Mouse (Mus musculus): Measurements from ENCODE around the gene Gm42674. TPM values are rescaled to one million over a fixed set of nuclear protein-coding genes. Genes with fewer than 3 reads are reported as not detected.

The Gm42674 gene
- polyA plus RNA-seq, 1 experiment = not detected

DNA sequence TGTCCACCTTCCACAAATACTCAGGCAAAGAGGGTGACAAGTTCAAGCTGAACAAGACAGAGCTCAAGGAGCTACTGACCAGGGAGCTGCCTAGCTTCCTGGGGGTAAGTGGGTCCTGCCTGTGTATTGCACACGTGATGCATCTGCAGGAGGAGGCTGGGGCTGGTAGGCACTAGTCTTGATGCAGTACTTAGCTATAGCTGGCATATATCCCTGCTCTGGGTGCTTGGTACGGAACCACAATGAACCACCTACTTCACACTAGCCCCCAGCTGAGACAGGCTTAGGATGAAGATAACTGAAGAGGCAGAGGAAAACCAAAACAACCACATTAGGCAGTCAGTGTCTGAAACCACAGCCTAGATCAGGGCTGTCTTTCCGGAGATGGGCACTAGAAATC, 3.3 kb downstream of the Gm42674 start:
- Histone ChIP-seq H3K27me3 (ENCODE audit: control insufficient read depth, insufficient read depth, low read length) (no peaks in the 10 kb centered on the region), H3K4me3 (ENCODE audit: low read depth, low read length) (no peak overlapping the region), H3K36me3 (ENCODE audit: control insufficient read depth, insufficient read depth, low read length) (no peaks in the 10 kb centered on the region), H3K4me1 (ENCODE audit: control insufficient read depth, insufficient read depth, insufficient read length, low read length) (peaks cover 6% of the 10 kb centered on the region; the same call in 1 of the 2 replicates), H3K27ac (ENCODE audit: insufficient read depth, low read depth, low read length) (no peak overlapping the region)
- 78% methylated on average over 3 of the region's 3 CpGs for WGBS
- TF ChIP-seq POLR2A (IDR thresholded peaks at IDR 0.05; ENCODE audit: low read depth, low read length) = no peak
- TF ChIP-seq CTCF (IDR thresholded peaks at IDR 0.05; ENCODE audit: extremely low read depth, insufficient read length, insufficient replicate concordance, low read depth, low read length) = no peak

GRCm38 (mm10) chr3:90605736-90606135, 4.0 kb downstream of the Gm42674 start:
- H3K27me3 ChIP-seq (ENCODE audit: control insufficient read depth, insufficient read depth, low read length) = no peaks in the 10 kb centered on the region
- TF ChIP-seq CTCF (IDR thresholded peaks at IDR 0.05; ENCODE audit: extremely low read depth, insufficient read length, insufficient replicate concordance, low read depth, low read length) (no peak), POLR2A (IDR thresholded peaks at IDR 0.05; ENCODE audit: low read depth, low read length) (no peak)
- peaks cover 6% of the 10 kb centered on the region; the same call in 1 of the 2 replicates for H3K4me1 ChIP-seq (ENCODE audit: control insufficient read depth, insufficient read depth, insufficient read length, low read length)
- 94% methylated on average over 2 of the region's 2 CpGs for WGBS
- no peak overlapping the region for H3K27ac ChIP-seq (ENCODE audit: insufficient read depth, low read depth, low read length)
- no peaks in the 10 kb centered on the region for H3K36me3 ChIP-seq (ENCODE audit: control insufficient read depth, insufficient read depth, low read length)
- no peak overlapping the region for H3K4me3 ChIP-seq (ENCODE audit: low read depth, low read length)

GRCm38 (mm10) chr3:90606185-90606584, 4.5 kb downstream of the Gm42674 start:
- no peaks in the 10 kb centered on the region for H3K36me3 ChIP-seq (ENCODE audit: control insufficient read depth, insufficient read depth, low read length)
- no peak for TF ChIP-seq CTCF (IDR thresholded peaks at IDR 0.05; ENCODE audit: extremely low read depth, insufficient read length, insufficient replicate concordance, low read depth, low read length)
- no peak for TF ChIP-seq POLR2A (IDR thresholded peaks at IDR 0.05; ENCODE audit: low read depth, low read length)
- H3K4me1 ChIP-seq (ENCODE audit: control insufficient read depth, insufficient read depth, insufficient read length, low read length) = peaks cover 6% of the 10 kb centered on the region; the same call in 1 of the 2 replicates
- no peaks in the 10 kb centered on the region for H3K27me3 ChIP-seq (ENCODE audit: control insufficient read depth, insufficient read depth, low read length)
- H3K4me3 ChIP-seq (ENCODE audit: low read depth, low read length) = no peak overlapping the region
- WGBS = 89% methylated on average over 6 of the region's 6 CpGs
- no peak overlapping the region for H3K27ac ChIP-seq (ENCODE audit: insufficient read depth, low read depth, low read length)

DNA sequence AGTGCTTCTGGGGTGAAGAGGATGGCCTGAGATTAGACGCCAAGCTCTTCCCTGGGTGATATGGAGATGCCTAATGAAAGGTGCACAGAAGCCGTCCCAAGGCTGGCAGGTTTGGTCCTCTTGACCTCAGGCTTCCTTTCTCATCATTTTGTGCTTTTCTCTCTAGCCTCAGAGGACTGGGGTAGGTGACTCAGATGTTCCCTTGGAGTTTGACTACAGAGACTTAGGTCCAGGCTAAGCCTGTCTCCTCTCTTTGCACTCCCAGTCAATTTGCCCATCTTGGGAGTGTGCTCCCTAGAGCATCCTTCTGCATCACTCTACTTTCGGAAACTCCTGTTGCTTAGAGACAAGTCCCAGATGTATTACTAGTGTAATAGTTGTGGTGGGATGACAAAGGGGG, 5.7 kb downstream of the Gm42674 start:
- TF ChIP-seq CTCF (IDR thresholded peaks at IDR 0.05; ENCODE audit: extremely low read depth, insufficient read length, insufficient replicate concordance, low read depth, low read length) (no peak), POLR2A (IDR thresholded peaks at IDR 0.05; ENCODE audit: low read depth, low read length) (no peak)
- H3K4me1 ChIP-seq (ENCODE audit: control insufficient read depth, insufficient read depth, insufficient read length, low read length) = peaks cover 6% of the 10 kb centered on the region
- no peaks in the 10 kb centered on the region for H3K27me3 ChIP-seq (ENCODE audit: control insufficient read depth, insufficient read depth, low read length)
- H3K27ac ChIP-seq (ENCODE audit: insufficient read depth, low read depth, low read length) = no peak overlapping the region
- 91% methylated on average over 3 of the region's 3 CpGs for WGBS
- no peak overlapping the region for H3K4me3 ChIP-seq (ENCODE audit: low read depth, low read length)
- no peaks in the 10 kb centered on the region for H3K36me3 ChIP-seq (ENCODE audit: control insufficient read depth, insufficient read depth, low read length)

DNA sequence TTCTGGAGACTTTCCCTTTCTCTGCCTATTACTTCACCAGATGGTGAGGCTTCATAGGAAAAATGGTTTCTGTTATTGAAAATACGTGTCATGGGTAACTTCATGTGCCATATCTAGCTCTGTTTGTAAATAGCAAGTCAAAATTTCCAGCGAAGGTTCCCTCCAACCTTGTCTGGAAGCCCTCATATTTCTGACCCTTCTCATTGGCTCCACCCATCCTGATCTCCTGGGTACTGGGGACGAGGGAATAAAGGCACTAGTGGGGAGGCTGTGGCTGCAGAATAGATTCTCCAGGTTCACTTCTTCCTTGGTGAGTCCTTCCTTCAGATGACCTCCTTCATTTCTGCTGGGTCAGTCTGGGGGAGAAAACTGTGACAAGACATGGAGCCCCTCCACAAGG, 6.5 kb downstream of the Gm42674 start, which contains the start of gene S100a5:
Gene S100a5, plus strand, starts transcription at position 301 of the 400 bp plus-strand sequence.
- WGBS = 77% methylated on average over 3 of the region's 3 CpGs

DNA sequence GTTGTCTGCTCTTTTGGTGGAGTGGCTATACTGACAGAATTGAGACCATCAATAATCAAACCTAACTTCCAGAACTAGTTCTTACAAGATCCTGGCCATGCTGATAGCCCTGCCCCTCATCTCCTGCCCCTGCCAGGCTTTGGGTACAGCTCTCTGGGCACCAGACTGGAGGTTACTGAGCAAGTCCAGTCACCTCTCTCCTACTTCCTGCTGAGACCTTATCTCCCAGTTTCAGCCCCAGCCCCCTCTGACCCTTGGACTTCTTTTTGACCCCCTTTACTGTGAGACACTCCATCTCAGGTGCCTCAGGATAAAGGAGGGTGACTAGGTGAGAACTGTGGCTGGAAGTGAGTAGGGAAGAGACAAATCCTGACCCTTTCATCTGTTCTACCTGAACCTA, 7.4 kb downstream of the Gm42674 start:
- Histone ChIP-seq H3K4me3 (ENCODE audit: low read depth, low read length) (no peak overlapping the region), H3K27ac (ENCODE audit: insufficient read depth, low read depth, low read length) (no peak overlapping the region)

More for the DNA sequence above, 6.5 kb downstream of the Gm42674 start, which contains the start of gene S100a5:
- Histone ChIP-seq H3K27me3 (ENCODE audit: control insufficient read depth, insufficient read depth, low read length) (no peaks in the 10 kb centered on the region), H3K4me1 (ENCODE audit: control insufficient read depth, insufficient read depth, insufficient read length, low read length) (peaks cover 11% of the 10 kb centered on the region), H3K36me3 (ENCODE audit: control insufficient read depth, insufficient read depth, low read length) (no peaks in the 10 kb centered on the region), H3K27ac (ENCODE audit: insufficient read depth, low read depth, low read length) (no peak within 1 kb of the TSS), H3K4me3 (ENCODE audit: low read depth, low read length) (no peak within 1 kb of the TSS)
- TF ChIP-seq POLR2A (IDR thresholded peaks at IDR 0.05; ENCODE audit: low read depth, low read length) (no peak), CTCF (IDR thresholded peaks at IDR 0.05; ENCODE audit: extremely low read depth, insufficient read length, insufficient replicate concordance, low read depth, low read length) (no peak)

DNA sequence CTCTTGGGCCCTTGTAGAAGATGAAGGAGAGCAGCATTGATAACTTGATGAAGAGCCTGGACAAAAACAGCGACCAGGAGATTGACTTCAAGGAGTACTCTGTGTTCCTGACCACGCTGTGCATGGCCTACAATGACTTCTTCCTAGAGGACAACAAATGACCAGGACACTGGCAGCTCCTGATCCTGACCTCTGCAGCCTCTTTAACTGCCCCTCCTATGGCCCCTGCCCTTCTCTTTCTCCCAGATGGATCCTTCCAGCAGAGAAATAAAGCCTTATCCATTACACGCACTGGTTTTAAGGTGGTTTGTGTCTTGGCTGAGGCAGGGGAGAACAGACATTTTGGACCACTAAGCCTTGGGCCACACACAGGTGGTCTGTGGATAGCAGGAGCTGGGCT, 9.8 kb downstream of the Gm42674 start:
- no peak overlapping the region for H3K27ac ChIP-seq (ENCODE audit: insufficient read depth, low read depth, low read length)
- WGBS = 92% methylated on average over 3 of the region's 3 CpGs
- H3K36me3 ChIP-seq (ENCODE audit: control insufficient read depth, insufficient read depth, low read length) = no peaks in the 10 kb centered on the region
- H3K27me3 ChIP-seq (ENCODE audit: control insufficient read depth, insufficient read depth, low read length) = no peaks in the 10 kb centered on the region
- H3K4me3 ChIP-seq (ENCODE audit: low read depth, low read length) = no peak overlapping the region
- H3K4me1 ChIP-seq (ENCODE audit: control insufficient read depth, insufficient read depth, insufficient read length, low read length) = peaks cover 25% of the 10 kb centered on the region
- TF ChIP-seq POLR2A (IDR thresholded peaks at IDR 0.05; ENCODE audit: low read depth, low read length) = no peak
- no peak for TF ChIP-seq CTCF (IDR thresholded peaks at IDR 0.05; ENCODE audit: extremely low read depth, insufficient read length, insufficient replicate concordance, low read depth, low read length)

More for the DNA sequence above, 7.4 kb downstream of the Gm42674 start:
- no peaks in the 10 kb centered on the region for H3K27me3 ChIP-seq (ENCODE audit: control insufficient read depth, insufficient read depth, low read length)
- peaks cover 18% of the 10 kb centered on the region for H3K4me1 ChIP-seq (ENCODE audit: control insufficient read depth, insufficient read depth, insufficient read length, low read length)
- TF ChIP-seq CTCF (IDR thresholded peaks at IDR 0.05; ENCODE audit: extremely low read depth, insufficient read length, insufficient replicate concordance, low read depth, low read length) = no peak
- no peak for TF ChIP-seq POLR2A (IDR thresholded peaks at IDR 0.05; ENCODE audit: low read depth, low read length)
- H3K36me3 ChIP-seq (ENCODE audit: control insufficient read depth, insufficient read depth, low read length) = no peaks in the 10 kb centered on the region

Measured in small intestine, adult 2 months (tissue).